Mouse (Mus musculus) intestine, embryonic 15.5 days (tissue): ENCODE results near the gene Defb28. TPM values are rescaled to one million over a fixed set of nuclear protein-coding genes. Genes with fewer than 3 reads are reported as not detected.

Experiments used
- polyA plus RNA-seq: library from polyadenylated mRNA; unstranded; fragments of >200 nt; fragmentation: Nextera tagmentation; extraction: Ambion mirVana; gene quantifications from 2 replicates; pipeline ENCODE4 v1.2.1, GENCODE M21; 2015

The Defb28 gene
- polyA plus RNA-seq, 1 experiment from 2014 or later: not detected

Other genes with a start within 250 kb of the Defb28 start
- 34.8 and 37.4 TPM in 2 replicates for gene Tbc1d20, start 224.4 kb upstream of the Defb28 start, polyA plus RNA-seq
- 75.2 and 82.2 TPM in 2 replicates for gene Rbck1, start 185.6 kb upstream of the Defb28 start, polyA plus RNA-seq
- gene Trib3, start 174.2 kb upstream of the Defb28 start, polyA plus RNA-seq: 4.3 and 4.9 TPM in 2 replicates
- gene Nrsn2, start 141.6 kb upstream of the Defb28 start, polyA plus RNA-seq: 1.8 and 2.1 TPM in 2 replicates
- 5.4 and 5.9 TPM in 2 replicates for gene Sox12, start 120.2 kb upstream of the Defb28 start, polyA plus RNA-seq
- 34.4 and 40.8 TPM in 2 replicates for gene Zcchc3, start 103.2 kb upstream of the Defb28 start, polyA plus RNA-seq
- gene 6820408C15Rik, start 102.7 kb upstream of the Defb28 start, polyA plus RNA-seq: 0.42 and 0.49 TPM in 2 replicates
- not detected in 2 replicates for gene Defb23, start 53.6 kb upstream of the Defb28 start, polyA plus RNA-seq
- gene Defb20, start 41.2 kb upstream of the Defb28 start, polyA plus RNA-seq: not detected in 2 replicates
- not detected in 2 replicates for gene Defb22, start 28.1 kb upstream of the Defb28 start, polyA plus RNA-seq
- not detected in 2 replicates for gene Defb26, start 6.6 kb upstream of the Defb28 start, polyA plus RNA-seq
- not detected in 2 replicates for gene Defb29, start 21.8 kb downstream of the Defb28 start, polyA plus RNA-seq
- not detected in 2 replicates for gene Gm17416, start 51.1 kb downstream of the Defb28 start, polyA plus RNA-seq
- gene Defb21, start 54.5 kb downstream of the Defb28 start, polyA plus RNA-seq: not detected in 2 replicates
- not detected in 2 replicates for gene Defb19, start 62.1 kb downstream of the Defb28 start, polyA plus RNA-seq
- not detected in 2 replicates for gene Defb45, start 81.1 kb downstream of the Defb28 start, polyA plus RNA-seq
- not detected in 2 replicates for gene Defb36, start 86.1 kb downstream of the Defb28 start, polyA plus RNA-seq
- 0.67 and 2.3 TPM in 2 replicates for gene Defb25, start 104.8 kb downstream of the Defb28 start, polyA plus RNA-seq
- 10.0 and 10.3 TPM in 2 replicates for gene Rem1, start 108.7 kb downstream of the Defb28 start, polyA plus RNA-seq
- 115 and 120 TPM in 2 replicates for gene H13, start 151.2 kb downstream of the Defb28 start, polyA plus RNA-seq
- 26.3 and 26.8 TPM in 2 replicates for gene Mcts2, start 168.8 kb downstream of the Defb28 start, polyA plus RNA-seq
- 102 and 116 TPM in 2 replicates for gene Id1, start 218.0 kb downstream of the Defb28 start, polyA plus RNA-seq
- gene Cox4i2, start 235.9 kb downstream of the Defb28 start, polyA plus RNA-seq: 12.2 and 14.2 TPM in 2 replicates